Mouse (Mus musculus) spleen, postnatal 10 days (tissue): ENCODE measurements around the gene Pf4.

Source experiments
- DNase-seq, 2 experiments: peaks; one replicate each; pipeline ENCODE4 v3.0.0; 2021 to 2022; ENCODE audit warnings: low spot score in 2 of 2

Gene Pf4

DNA sequence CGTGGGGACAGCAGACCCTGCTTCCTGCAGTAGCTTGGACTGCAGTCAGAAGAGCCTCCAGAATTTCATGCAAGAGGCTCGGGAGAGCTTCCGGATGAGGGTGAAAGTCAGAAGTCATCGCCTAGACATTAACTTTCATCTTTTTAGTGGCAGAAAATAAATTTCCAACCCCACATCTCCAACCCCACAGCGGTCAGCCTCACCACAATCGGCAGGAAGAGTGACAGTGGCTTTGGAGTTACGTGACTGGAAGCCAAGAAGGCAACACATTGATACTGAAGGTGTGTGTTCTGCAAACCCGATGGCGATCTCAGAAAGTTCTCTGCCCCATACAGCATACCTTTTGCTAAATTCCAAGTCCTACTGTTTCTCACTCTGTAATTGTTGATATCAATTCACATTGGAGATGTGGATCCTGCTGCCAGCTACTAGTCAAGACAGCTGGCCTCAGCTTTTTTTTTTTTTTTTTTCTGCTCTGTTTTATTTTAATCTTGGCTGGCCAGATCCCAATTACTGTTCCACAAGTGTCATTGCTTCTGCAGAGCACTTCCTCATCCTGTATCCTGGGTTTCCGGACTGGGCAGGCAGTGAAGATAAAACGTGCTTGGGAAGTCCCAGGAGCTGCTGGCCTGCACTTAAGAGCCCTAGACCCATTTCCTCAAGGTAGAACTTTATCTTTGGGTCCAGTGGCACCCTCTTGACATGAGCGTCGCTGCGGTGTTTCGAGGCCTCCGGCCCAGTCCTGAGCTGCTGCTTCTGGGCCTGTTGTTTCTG is at the start of gene Pf4:
Pf4 (plus strand) TSS at position 556 of the 774 bp plus-strand sequence.
- DNase-seq, result no peak

DNA sequence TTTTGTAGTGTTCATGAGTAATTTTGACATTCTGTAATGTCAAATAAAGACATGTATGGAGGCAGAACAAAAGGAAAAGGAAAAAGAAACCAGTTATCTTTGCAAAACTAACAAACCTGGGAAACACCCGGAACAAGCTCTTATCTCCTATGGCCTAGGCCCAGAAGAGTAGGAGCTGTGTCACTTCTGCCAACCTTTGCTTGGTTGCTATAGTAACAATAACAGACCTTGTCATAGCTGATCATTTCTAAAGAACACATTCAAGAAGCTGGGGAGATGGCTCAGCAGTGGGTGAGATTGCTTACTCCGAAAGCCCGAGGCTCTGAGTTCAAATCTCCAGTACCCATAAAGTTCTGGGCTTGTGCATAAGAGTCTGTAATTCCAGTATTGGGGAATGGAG is 49.6 kb upstream of the Pf4 start:
- DNase-seq, result no peak

DNA sequence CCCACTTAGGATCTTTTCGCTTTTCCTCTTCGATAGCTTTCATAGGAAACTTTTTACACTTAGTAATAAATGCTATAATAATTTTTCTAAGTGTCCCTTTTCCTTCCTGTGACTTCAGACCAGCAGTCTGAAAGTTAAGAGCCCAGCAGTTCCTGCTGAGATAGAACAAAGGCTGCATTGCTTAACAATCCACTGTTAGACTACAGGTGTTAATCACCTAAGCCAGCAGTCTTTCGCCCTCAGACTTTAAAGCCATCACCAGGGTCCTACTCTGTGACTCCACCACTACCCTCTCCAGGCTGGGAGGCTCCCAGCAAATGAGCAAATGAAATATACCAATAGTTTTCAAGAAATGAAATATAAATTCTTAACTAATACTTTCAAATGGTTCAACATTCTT is 44.0 kb upstream of the Pf4 start:
- DNase-seq, result no peak

DNA sequence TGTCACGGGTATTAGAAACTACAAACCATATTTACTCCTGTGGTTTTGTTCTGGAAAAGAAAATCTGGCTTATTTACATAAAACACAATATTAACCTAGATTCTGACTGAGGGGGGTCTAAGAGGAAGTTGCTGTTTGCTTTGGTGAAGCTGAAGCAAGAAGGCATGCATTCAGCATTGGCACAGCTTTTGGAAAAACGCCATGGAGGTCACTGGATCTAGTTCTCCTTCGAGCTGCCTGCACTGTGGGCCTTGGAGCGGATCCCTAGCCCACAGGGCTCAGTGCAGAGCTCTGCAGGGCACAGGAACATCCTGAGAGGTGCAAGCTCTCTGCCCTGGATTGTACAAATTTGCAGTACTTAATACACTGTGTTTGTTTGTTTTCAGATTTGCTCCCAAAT is 40.8 kb upstream of the Pf4 start:
- DNase-seq, result no peak

GRCm38 (mm10) chr5:90742029-90742428 is 30.2 kb upstream of the Pf4 start:
- DNase-seq, result no peak

DNA sequence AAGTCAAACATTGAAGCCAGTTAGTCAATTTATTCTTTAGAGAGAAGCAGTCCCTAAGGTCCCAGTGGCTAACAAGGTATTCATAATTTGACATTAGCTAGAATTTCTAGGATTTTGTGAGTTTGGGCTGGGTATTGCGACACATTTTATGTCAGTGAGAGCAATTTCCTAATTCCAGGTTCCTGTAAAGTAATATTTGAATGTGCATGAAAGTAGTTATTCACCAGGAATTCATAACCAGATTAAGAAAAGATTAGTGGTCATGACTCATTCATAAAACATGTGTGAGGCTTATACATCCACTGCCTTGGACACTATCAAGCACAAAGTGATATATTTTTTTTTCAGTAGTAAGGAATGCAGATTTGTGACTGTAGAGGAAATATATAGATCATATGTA is 18.3 kb upstream of the Pf4 start:
- no peak for DNase-seq

- no peak for DNase-seq
Measured at GRCm38 (mm10) chr5:90758020-90758605, 14.1 kb upstream of the Pf4 start.

DNA sequence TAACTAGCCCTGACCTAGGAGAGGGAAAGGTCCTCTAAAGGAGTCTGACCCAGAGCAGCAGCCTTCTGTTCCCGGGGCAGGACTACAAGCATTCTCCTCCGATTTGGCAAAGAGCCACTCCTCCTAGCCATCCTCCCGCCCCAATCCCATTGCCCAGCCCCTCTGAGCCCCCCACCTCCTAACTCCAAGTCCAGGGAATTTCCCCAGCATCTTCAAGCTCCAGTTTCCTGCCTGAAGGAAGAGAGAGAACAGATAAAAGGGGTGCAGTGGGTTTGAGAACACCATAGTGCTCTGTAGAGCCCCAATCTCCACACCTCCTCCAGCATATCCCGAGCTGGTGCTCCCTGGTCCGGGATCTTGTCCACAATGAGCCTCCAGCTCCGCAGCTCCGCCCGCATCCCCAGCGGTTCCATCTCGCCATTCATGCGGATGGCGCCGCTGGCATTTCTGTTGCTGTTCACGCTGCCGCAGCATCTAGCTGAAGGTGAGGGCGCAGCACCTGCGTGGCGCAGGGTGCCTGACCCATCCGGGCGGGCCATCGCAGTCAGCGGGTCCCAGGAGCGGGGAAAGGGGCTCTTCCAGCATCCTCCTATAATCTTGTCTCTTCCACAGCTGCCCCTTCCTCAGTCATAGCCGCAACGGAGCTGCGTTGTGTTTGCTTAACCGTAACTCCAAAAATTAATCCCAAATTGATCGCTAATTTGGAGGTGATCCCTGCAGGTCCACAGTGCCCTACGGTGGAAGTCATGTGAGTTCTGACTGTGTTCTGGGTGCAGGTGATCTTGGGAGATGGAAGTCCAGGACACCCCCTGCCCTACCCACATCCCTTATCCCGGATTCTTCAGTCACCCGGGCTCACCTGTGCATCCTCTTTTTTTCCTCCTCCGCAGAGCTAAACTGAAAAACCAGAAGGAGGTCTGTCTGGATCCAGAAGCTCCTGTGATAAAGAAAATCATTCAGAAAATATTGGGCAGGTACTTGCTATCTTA is 12.9 kb upstream of the Pf4 start, which contains the start of gene Cxcl5:
Cxcl5 (plus strand) TSS at position 284 of the 989 bp plus-strand sequence.
- no peak for DNase-seq

GRCm38 (mm10) chr5:90760303-90760702 is 11.9 kb upstream of the Pf4 start:
- DNase-seq, result no peak

- no peak for DNase-seq
Measured at GRCm38 (mm10) chr5:90760844-90761243, 11.4 kb upstream of the Pf4 start.

GRCm38 (mm10) chr5:90761834-90762233 is 10.4 kb upstream of the Pf4 start:
- DNase-seq, result no peak

DNA sequence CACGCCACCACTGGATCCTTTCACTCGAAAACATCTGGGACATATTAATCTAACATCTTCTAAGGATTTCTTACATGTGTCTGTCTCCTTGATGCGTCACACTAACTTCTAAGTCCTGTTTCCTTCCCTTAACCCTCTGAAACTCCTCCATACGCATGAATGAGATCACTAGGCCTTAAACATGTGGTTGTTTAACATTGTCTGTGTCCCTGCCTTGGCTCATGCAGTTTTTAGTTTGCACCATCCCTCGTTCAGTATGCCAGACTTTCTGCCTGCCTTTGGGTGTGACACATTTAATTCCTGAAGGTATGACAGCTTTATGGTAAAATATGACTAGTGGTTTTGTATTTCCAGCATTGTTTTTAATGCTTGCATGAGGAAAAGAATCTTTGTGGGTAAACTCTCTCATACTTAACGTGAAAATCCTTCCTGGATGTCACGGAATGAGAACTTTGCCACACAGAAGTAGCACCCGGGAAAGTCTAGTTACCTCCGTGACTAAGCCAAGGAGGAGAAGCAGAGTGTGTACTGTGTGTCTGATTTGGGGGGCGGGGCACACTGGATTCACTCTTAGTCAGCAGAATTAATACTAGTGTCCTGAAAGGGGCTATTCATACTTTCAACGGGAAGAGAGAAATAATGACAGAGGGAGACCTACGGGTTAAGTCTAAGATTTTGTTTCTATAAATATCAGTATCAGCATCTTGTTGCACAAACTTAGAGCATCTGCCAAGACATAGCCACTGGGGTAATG is 8.1 kb upstream of the Pf4 start:
- DNase-seq, result no peak

- no peak for DNase-seq
Measured at GRCm38 (mm10) chr5:90765821-90766606, 6.2 kb upstream of the Pf4 start.

GRCm38 (mm10) chr5:90768218-90768617 is 4.0 kb upstream of the Pf4 start, which contains the start of gene Ppbp:
Gene Ppbp (plus strand): TSS chr5:90768518.
- no peak for DNase-seq

- no peak for DNase-seq
Measured at GRCm38 (mm10) chr5:90771369-90771768, 866 bp upstream of the Pf4 start.

DNA sequence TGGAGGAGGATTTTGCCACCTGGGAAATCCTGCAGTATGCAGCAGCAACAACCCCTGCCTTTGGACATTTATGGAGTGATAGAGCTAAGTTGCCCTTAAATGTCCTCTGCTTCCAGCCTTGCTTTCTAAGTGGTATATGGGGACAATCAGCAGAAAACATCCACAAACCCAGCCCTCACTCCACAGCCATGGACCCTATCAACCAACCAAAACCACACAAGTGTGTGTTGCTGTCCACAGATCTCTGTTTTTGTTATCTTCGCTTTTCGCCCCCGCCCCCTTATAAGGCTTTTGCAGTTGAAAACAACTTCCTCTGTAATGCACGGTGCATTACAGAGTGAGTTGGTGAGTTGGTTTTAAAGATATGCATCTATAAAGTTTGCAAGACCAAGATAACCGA is 3.3 kb downstream of the Pf4 start:
- DNase-seq, result no peak

GRCm38 (mm10) chr5:90777621-90778020 is 5.4 kb downstream of the Pf4 start:
- no peak for DNase-seq

DNA sequence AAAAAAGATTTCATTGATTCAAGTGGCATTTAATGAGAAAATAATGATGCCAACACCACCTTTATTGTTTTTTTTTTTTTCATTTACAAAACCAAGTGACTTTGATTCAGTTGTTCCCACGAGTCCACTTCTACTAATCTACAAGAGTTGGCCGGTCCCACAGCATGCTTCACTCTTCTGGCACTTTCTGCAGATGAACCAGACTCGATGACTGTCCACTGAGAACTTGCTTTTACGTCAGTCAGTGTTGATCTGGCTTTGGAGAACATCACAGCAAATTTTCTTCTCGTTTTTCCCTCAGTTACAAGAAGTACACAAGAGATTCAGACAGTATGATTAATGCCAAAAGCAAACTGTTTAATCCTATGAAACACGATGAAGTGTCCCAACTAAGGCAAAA is 6.6 kb downstream of the Pf4 start:
- DNase-seq, result no peak

GRCm38 (mm10) chr5:90783697-90784096 is 11.5 kb downstream of the Pf4 start:
- no peak for DNase-seq
